Mouse (Mus musculus) small intestine, adult 2 months (tissue): ENCODE data around the gene Eid3. TPM values are rescaled to one million over a fixed set of nuclear protein-coding genes. Genes with fewer than 3 reads are reported as not detected.

Experiments used
- H3K27ac ChIP-seq: fragments of 200-500 bp; 2 replicates; pipeline ENCODE4 v1.5.1; 2012; ENCODE audit warnings: low read depth, low read length, control low read depth, inconsistent platforms; ENCODE audit not compliant: insufficient read depth
- H3K27me3 ChIP-seq: fragments of 200-500 bp; 2 replicates; pipeline ENCODE4 v1.6.1; 2012; ENCODE audit warnings: mild to moderate bottlenecking, moderate library complexity, low read length, inconsistent platforms; ENCODE audit not compliant: control insufficient read depth, insufficient read depth
- H3K36me3 ChIP-seq: fragments of 200-500 bp; 2 replicates; pipeline ENCODE4 v1.6.1; 2012; ENCODE audit warnings: mild to moderate bottlenecking, low read length, control low read depth, inconsistent platforms; ENCODE audit not compliant: control insufficient read depth, insufficient read depth
- H3K4me1 ChIP-seq: fragments of 200-500 bp; 2 replicates; pipeline ENCODE4 v1.6.1; 2012; ENCODE audit warnings: low read length, inconsistent platforms, mixed read lengths; ENCODE audit not compliant: control insufficient read depth, insufficient read depth, insufficient read length
- H3K4me3 ChIP-seq: fragments of 200-500 bp; 2 replicates; pipeline ENCODE4 v1.5.1; 2012; ENCODE audit warnings: low read depth, mild to moderate bottlenecking, control low read depth, inconsistent platforms, low read length, moderate library complexity
- CTCF ChIP-seq: fragments of 200-500 bp; IDR thresholded peaks from 2 replicates; pipeline ENCODE4 v1.5.1; 2012; ENCODE audit warnings: low read depth, mild to moderate bottlenecking, control low read depth, inconsistent platforms, low read length, moderate library complexity, mixed read lengths; ENCODE audit not compliant: insufficient replicate concordance, insufficient read length; ENCODE audit errors: extremely low read depth
- POLR2A ChIP-seq: fragments of 200-500 bp; IDR thresholded peaks from 2 replicates; pipeline ENCODE4 v1.6.1; 2012; ENCODE audit warnings: low read depth, mild to moderate bottlenecking, control low read depth, inconsistent platforms, low read length, moderate library complexity
- WGBS: fragments of 180-500 bp; shearing (Covaris S2); methylation state at CpG from one replicate; pipeline ENCODE4 v1.1.7; 2018; 5-methylcytosine and 5-hydroxymethylcytosine counted together
- polyA plus RNA-seq: library from polyadenylated mRNA; depleted of rRNA; stranded (reverse); fragments of >200 nt; gene quantifications from 2 replicates; pipeline ENCODE4 v1.2.3, GENCODE M21; 2012

Eid3 gene
- polyA plus RNA-seq, 1 experiment = 0.48 TPM

DNA sequence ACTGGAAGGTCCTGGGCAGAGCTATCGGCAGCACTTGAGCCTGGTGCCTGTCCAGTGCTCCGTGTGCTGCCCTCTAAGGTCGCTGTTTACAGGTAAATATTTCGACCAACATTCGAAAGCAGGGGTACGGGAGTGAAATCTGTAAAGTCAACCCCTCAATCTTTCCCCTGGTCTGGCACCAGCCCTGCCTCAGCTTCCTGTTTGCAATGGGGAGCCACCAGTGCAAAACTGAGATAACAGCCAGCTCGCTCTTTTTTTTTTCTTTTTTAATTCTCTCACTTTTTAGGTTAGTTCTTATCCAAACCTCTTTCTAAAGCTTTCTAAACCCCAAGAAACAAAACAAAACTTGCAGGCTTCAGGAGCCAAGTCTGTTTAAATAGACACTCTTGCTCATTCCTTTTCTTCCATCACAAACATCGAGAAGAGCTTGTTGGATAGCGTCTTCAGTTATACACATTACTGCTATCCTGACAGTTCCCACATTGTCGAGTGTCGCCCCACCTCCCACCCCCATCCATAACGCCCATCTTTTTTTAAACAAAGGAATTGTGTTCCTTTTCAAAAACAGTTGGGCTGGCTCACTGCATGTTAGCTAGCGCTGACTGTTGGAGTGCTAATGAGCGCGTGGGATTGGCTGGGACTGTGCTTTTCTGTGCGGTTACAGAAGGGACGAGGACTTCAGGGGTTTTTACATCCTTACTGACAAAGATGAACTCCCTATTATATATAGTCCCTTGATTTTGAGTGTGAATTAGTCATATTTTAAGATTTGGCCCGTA lies 27.6 kb downstream of the Eid3 start:
- Histone ChIP-seq H3K4me1 (0 out of 2 replicates have a peak, but pooled peaks cover 3% of the 10 kb centered on the region), H3K36me3 (peaks cover 73% of the 10 kb centered on the region), H3K27me3 (no peaks in the 10 kb centered on the region), H3K4me3 (no peak overlapping the region), H3K27ac (no peak overlapping the region)
- no peak for TF ChIP-seq POLR2A
- no peak for TF ChIP-seq CTCF
- 81% methylated on average over 18 of the region's 18 CpGs for WGBS

DNA sequence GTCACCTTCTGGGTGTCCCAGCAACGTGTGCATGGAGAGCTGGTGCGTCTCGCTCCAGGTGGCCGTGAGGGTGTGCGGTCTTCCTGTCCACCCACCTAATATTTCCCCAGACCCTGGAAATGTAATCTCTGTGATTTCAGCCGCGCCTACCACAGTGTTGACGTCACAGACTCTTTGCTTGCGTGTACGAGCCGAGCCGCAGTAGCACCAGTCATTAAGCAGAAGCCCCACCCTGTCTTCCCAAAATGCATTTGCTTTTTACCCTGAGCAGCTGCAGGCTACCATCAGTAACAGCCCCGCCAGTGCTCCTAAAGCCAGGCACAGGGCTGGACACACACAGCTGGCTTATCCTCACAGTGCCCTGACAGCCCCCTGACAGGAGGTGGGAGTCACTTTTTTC lies 31.5 kb downstream of the Eid3 start:
- Histone ChIP-seq H3K27me3 (no peaks in the 10 kb centered on the region), H3K4me1 (peaks cover 7% of the 10 kb centered on the region; the same call in 1 of the 2 replicates), H3K27ac (no peak overlapping the region), H3K36me3 (peaks cover 42% of the 10 kb centered on the region), H3K4me3 (no peak overlapping the region)
- 85% methylated on average over 13 of the region's 13 CpGs for WGBS
- no peak for TF ChIP-seq CTCF

DNA sequence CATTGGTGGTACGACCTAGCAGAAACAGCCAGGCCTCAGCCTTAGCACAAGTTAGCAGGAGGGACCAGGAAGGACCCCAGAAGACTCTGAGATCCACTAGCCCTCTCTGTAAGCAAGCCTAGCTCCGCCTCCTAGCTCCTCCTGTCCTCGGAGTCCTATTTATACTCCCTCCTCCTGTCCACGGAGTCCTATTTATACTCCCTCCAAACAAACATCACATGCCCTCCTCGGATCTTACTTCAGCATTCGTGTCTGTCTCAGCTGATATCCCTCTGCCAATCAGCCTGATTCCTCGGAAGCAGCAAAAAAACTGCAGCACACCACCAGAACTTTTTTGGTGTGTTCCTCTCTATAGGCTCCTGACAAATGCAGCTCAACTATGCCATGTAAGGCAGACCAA lies 32.5 kb downstream of the Eid3 start:
- WGBS = 47% methylated on average over 7 of the region's 7 CpGs
- H3K27me3 ChIP-seq = no peaks in the 10 kb centered on the region
- H3K36me3 ChIP-seq = peaks cover 33% of the 10 kb centered on the region
- no peak for TF ChIP-seq CTCF
- no peak for TF ChIP-seq POLR2A
- H3K4me3 ChIP-seq = no peak overlapping the region
- H3K27ac ChIP-seq = no peak overlapping the region
- peaks cover 7% of the 10 kb centered on the region; the same call in 1 of the 2 replicates for H3K4me1 ChIP-seq

DNA sequence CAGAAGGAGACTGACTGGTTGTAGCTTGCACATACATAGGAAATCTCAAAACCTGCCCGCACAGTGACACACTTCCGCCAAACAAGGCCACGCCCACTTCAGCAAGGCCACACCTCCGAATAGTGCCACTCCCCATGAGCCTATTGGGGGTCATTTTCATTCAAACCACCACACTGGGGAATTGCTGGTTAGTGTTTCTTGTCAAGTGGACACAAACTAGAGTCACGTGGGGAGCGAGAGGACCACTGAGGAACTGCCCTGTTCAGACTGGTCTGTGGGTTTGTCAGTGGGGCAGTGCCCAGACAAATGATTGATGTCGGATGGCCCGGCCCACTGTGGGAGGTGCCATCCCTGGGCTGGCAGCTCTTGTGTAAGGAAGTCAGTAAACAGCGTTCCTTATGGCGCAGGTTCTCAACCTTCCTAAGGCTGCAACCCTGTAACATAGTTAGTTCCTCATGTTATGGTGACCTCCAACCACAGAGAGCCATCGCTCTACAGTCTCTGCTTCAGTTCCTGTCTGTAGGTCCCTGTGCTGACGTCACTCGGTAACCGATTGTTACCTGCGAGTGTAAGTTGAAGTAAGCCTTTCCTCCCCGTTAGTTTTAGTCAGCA lies 33.5 kb downstream of the Eid3 start:
- Histone ChIP-seq H3K36me3 (peaks cover 27% of the 10 kb centered on the region), H3K27me3 (no peaks in the 10 kb centered on the region), H3K27ac (peak overlapping the region; percentile 23; the same call in 1 of the 2 replicates), H3K4me1 (peaks cover 7% of the 10 kb centered on the region; the same call in 1 of the 2 replicates), H3K4me3 (peak overlapping the region; percentile 47)
- no peak for TF ChIP-seq POLR2A
- TF ChIP-seq CTCF = no peak
- whole genome bisulfite sequencing = 26% methylated on average over 16 of the region's 16 CpGs

DNA sequence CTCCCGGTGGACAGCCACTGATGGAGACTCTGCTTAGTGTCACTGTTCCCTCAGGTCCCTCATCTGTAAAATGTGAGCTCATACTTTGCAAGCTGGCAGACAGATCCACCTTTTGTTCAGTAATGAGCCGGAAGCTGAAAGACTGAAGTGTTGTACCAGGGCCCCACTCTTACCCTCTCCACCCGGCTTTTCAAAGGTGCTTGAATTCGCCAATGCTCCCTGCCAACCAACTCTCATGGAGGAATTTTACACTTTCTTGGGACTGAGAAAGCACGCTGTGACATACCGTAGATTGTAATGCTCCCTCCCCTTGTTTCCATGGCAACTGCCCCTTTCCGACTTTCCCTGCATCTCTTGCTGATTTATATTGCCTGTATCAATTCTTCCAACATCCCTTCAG lies 34.1 kb downstream of the Eid3 start:
- 62% methylated on average over 7 of the region's 7 CpGs for WGBS
- H3K27ac ChIP-seq = no peak overlapping the region
- peak overlapping the region; percentile 47; the same call in 1 of the 2 replicates for H3K4me3 ChIP-seq
- no peaks in the 10 kb centered on the region for H3K27me3 ChIP-seq
- H3K36me3 ChIP-seq = peaks cover 21% of the 10 kb centered on the region
- TF ChIP-seq CTCF = no peak
- no peak for TF ChIP-seq POLR2A
- H3K4me1 ChIP-seq = peaks cover 7% of the 10 kb centered on the region; the same call in 1 of the 2 replicates

DNA sequence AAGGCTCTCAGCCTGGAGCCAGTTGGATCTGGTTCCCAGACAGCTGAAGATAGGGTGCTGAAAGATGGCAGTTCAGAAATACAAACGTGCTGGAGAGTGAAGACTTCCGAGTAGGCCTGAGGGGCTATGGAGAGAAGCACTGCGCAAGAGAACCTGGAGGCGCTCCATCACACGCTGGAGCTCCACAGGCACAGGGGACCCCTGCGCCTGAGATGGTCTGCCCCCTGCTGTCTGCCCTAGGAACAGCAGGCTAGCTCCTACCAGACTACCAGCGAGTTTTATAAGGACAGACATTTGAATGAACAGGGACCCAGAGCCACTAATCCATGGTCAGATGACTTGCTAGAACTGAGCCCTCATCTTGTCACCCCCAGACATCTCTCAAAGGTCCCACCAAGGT lies 35.0 kb downstream of the Eid3 start:
- TF ChIP-seq CTCF (peak; percentile 90), POLR2A (no peak)
- peaks cover 13% of the 10 kb centered on the region for H3K36me3 ChIP-seq
- no peaks in the 10 kb centered on the region for H3K27me3 ChIP-seq
- no peak overlapping the region for H3K27ac ChIP-seq
- peaks cover 7% of the 10 kb centered on the region; the same call in 1 of the 2 replicates for H3K4me1 ChIP-seq
- no peak overlapping the region for H3K4me3 ChIP-seq
- WGBS = 5% methylated on average over 7 of the region's 7 CpGs

DNA sequence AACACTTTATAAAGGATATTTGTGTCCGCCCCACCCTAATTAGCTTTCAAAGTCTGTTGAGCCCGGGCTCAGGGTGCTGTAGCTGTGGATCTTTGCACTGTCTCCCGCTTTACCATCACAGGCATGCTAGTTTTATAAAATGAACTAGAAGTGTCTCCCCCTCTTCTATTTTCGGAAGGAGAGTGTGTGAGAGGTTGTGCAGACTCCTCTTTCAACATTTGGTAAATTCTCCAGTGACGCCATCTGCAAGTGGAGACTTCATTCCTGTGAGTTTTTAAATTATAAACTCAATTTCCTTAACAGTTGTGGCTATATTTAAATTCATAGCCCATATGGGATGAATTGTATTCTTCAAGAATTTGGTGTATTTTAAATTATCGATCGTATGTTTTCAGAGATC lies 42.1 kb downstream of the Eid3 start:
- H3K27me3 ChIP-seq = no peaks in the 10 kb centered on the region
- WGBS = 75% methylated on average over 7 of the region's 7 CpGs
- no peaks in the 10 kb centered on the region for H3K4me1 ChIP-seq
- no peaks in the 10 kb centered on the region for H3K36me3 ChIP-seq
- H3K4me3 ChIP-seq = no peak overlapping the region
- no peak for TF ChIP-seq CTCF
- TF ChIP-seq POLR2A = no peak
- H3K27ac ChIP-seq = no peak overlapping the region
